Mouse (Mus musculus) liver, embryonic 14.5 days (tissue): Measurements from ENCODE around the gene Spata31d1b.
A peak's percentile ranks its signal among the peaks of the same experiment; 100 is the strongest.

ENCODE experiments used
- CTCF ChIP-seq: IDR thresholded peaks from 2 replicates; pipeline ENCODE4 v1.5.1; 2016; ENCODE audit warnings: antibody characterized with exemption, low read depth, control low read depth
- EP300 ChIP-seq: IDR thresholded peaks from 2 replicates; pipeline ENCODE4 v1.6.1; 2016; ENCODE audit warnings: antibody characterized with exemption, low read depth

- TF ChIP-seq CTCF = no peak
- TF ChIP-seq EP300 = peak; percentile 13; the same call in 1 of the 2 replicates
Observed at GRCm38 (mm10) chr13:59719475-59719874, 7.4 kb downstream of the Spata31d1b start.
